Mouse (Mus musculus) liver, embryonic 11.5 days (tissue): ENCODE results near the gene Mt4. TPM values are rescaled to one million over a fixed set of nuclear protein-coding genes. Genes with fewer than 3 reads are reported as not detected.
A peak's percentile ranks its signal among the peaks of the same experiment; 100 is the strongest.
"Not testable (repeated sequence)": the region's sequence is repeated elsewhere in the genome, so short reads cannot be mapped to it uniquely, and the experiment has no call there.

Source experiments
- ATAC-seq: fragments of 200-750 bp; cut with Nextera tagmentation; replicated peaks from 2 replicates; pipeline ENCODE4 v1.8.0; 2017; ENCODE audit warnings: moderate number of reproducible peaks, mild to moderate bottlenecking, moderate TSS enrichment, moderate library complexity; ENCODE audit not compliant: low FRiP score
- DNase-seq: peaks from one replicate; pipeline ENCODE4 v3.0.0-alpha.2; 2017; ENCODE audit warnings: low spot score
- H3K27ac ChIP-seq: fragments of 300-500 bp; sonication (generic); 2 replicates; pipeline ENCODE4 v1.5.1; 2014; ENCODE audit warnings: mild to moderate bottlenecking, low read depth, low read length, control low read depth
- H3K27me3 ChIP-seq: fragments of 300-500 bp; sonication (generic); replicated peaks from 2 replicates; pipeline ENCODE4 v1.6.1; 2014; ENCODE audit warnings: low read length, mixed read lengths; ENCODE audit not compliant: control insufficient read depth, insufficient read depth
- H3K36me3 ChIP-seq: fragments of 300-500 bp; sonication (generic); 2 replicates; pipeline ENCODE4 v1.6.1; 2014; ENCODE audit warnings: mild to moderate bottlenecking, low read length, moderate library complexity, mixed read lengths; ENCODE audit not compliant: control insufficient read depth, insufficient read depth
- H3K4me1 ChIP-seq: fragments of 300-500 bp; sonication (generic); replicated peaks from 2 replicates; pipeline ENCODE4 v1.6.1; 2014; ENCODE audit warnings: low read length, mixed read lengths; ENCODE audit not compliant: control insufficient read depth, insufficient read depth
- H3K4me2 ChIP-seq: fragments of 300-500 bp; sonication (generic); 2 replicates; pipeline ENCODE4 v1.6.1; 2014; ENCODE audit warnings: mild to moderate bottlenecking, control low read depth, moderate library complexity
- H3K4me3 ChIP-seq: fragments of 300-500 bp; sonication (generic); 2 replicates; pipeline ENCODE4 v1.5.1; 2014; ENCODE audit warnings: low read depth, low read length, control low read depth
- H3K9ac ChIP-seq: fragments of 300-500 bp; sonication (generic); 2 replicates; pipeline ENCODE4 v1.6.1; 2014; ENCODE audit warnings: low read depth, low read length, control low read depth
- H3K9me3 ChIP-seq: fragments of 300-500 bp; sonication (generic); 2 replicates; pipeline ENCODE4 v1.6.1; 2016; ENCODE audit warnings: low read length, inconsistent platforms, mixed read lengths; ENCODE audit not compliant: control insufficient read depth
- WGBS: fragments of 180-500 bp; shearing (Covaris S2); extraction: QIAGEN DNeasy Blood & Tissue Kit; methylation state at CpG from one replicate; pipeline ENCODE4 v1.1.7; 2014; 5-methylcytosine and 5-hydroxymethylcytosine counted together
- polyA plus RNA-seq: library from polyadenylated mRNA; unstranded; fragments of >200 nt; fragmentation: Nextera tagmentation; extraction: Ambion mirVana; gene quantifications from 2 replicates; pipeline ENCODE4 v1.2.1, GENCODE M21; 2014

Gene Mt4
- polyA plus RNA-seq, 1 experiment from 2014 or later: not detected

DNA sequence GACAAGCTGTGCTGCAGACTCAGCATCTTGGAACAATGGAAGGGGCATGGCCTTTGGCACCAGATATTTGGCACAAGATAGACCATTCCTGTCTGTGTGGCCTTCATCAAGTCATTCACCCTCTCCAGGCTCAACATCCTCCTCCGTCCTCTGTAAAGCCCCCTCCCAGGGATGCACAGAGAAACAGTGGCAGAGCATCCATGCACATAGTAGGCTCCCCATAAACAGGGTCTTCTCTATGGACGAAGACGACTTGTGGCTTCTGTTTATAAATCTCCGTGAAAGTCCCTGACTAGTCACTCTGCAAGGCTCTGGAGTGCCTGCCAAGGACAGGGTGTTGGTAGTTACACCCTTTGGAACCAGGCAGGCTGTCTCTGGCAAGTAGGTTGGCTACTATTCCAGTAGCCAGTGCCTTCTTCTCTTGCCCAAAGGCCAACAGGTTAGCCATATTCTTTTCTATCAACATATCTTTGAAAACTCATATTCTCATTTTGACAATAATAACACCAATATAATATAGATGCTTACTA lies 3.3 kb downstream of the Mt4 start:
- DNase-seq: no peak
- Histone ChIP-seq H3K9me3 (no peaks in the 10 kb centered on the region), H3K27ac (no peak overlapping the region), H3K9ac (no peak overlapping the region), H3K4me1 (no peaks in the 10 kb centered on the region), H3K4me3 (no peak overlapping the region), H3K4me2 (no peak overlapping the region), H3K27me3 (no peaks in the 10 kb centered on the region; the same call in 1 of the 2 replicates), H3K36me3 (no peaks in the 10 kb centered on the region)
- WGBS: 75% methylated on average over 4 of the region's 4 CpGs
- ATAC-seq: no peak

GRCm38 (mm10) chr8:94148236-94148635 lies 11.2 kb downstream of the Mt4 start:
- no peaks in the 10 kb centered on the region for H3K9me3 ChIP-seq
- no peak overlapping the region for H3K27ac ChIP-seq
- no peak overlapping the region for H3K4me3 ChIP-seq
- 51% methylated on average over 5 of the region's 5 CpGs for WGBS
- H3K36me3 ChIP-seq: no peaks in the 10 kb centered on the region
- no peak for DNase-seq
- H3K9ac ChIP-seq: no peak overlapping the region
- H3K4me1 ChIP-seq: peaks cover 6% of the 10 kb centered on the region; the same call in 1 of the 2 replicates
- no peak overlapping the region for H3K4me2 ChIP-seq
- ATAC-seq: no peak
- H3K27me3 ChIP-seq: peaks cover 16% of the 10 kb centered on the region

DNA sequence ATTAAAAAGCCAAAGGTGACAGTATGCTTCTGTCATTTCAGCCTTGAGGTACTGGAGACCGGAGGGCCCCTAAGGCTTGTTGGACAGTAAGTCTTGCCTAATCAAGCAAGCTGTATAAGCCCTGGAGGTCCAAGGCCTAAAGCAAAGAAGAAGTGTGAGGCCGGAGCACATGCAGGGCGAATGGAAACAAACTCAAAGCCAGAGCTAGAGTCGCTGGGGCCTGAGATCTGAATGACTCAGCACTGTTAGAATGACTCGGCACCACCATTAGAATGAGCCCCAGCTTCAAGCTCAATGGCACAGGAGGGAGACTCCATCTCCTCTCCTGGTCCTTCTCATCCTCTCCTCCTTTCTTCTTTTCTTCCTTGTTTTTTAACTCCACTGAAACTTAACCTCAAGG lies 13.9 kb downstream of the Mt4 start:
- Histone ChIP-seq H3K9me3 (no peaks in the 10 kb centered on the region), H3K4me2 (no peak overlapping the region), H3K4me3 (no peak overlapping the region), H3K9ac (no peak overlapping the region), H3K4me1 (peaks cover 6% of the 10 kb centered on the region; the same call in 1 of the 2 replicates), H3K27me3 (peaks cover 23% of the 10 kb centered on the region), H3K27ac (no peak overlapping the region), H3K36me3 (no peaks in the 10 kb centered on the region)
- WGBS: 55% methylated on average over 5 of the region's 5 CpGs
- DNase-seq (no peak), ATAC-seq (peak; percentile 72)

DNA sequence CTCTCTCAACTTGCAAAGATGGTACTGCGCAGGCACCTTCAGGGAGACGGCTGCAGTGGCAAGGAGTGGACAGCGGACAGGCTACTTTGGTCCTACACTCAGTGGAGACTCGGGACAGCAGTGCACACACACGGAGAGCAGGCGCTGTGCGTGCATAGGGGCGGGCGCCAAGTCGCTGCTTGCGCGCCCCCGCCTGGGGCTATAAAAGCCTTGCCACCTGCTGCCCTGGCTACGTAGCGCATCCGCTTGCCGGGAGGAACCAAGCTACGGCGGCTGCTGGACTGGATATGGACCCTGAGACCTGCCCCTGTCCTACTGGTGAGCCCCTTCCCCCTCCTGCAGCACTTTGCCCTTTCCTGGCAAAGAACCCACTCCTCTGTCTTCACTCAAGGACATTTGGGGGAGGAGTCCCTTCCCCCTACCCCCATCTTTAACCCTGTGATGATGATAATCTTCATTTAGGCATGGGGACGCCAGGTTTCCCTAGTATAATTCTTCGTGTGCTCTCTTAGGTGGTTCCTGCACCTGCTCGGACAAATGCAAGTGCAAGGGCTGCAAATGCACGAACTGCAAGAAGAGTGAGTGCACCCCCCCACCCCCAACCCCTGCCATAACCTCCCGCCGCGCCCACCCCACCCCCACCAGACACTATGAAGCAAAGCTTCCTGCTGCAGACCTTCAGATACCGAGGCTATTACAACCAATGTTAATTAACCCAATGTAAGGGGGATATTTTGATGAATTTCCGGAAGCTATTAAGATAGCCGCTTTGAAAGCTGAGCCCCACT lies 15.7 kb downstream of the Mt4 start, which contains the start of gene Mt3:
Gene Mt3 (plus strand): TSS at position 95 of the 788 bp plus-strand sequence.
- peak within 1 kb of the TSS; percentile 31 for H3K4me3 ChIP-seq
- H3K27ac ChIP-seq: no peak within 1 kb of the TSS
- ATAC-seq (peak; percentile 75), DNase-seq (peak; percentile 49)
- no peak within 1 kb of the TSS for H3K9ac ChIP-seq
- peaks cover 23% of the 10 kb centered on the region for H3K27me3 ChIP-seq
- H3K4me1 ChIP-seq: peaks cover 6% of the 10 kb centered on the region; the same call in 1 of the 2 replicates
- H3K36me3 ChIP-seq: no peaks in the 10 kb centered on the region
- H3K4me2 ChIP-seq: peak within 1 kb of the TSS; percentile 69
- WGBS: 4% methylated on average over 29 of the region's 29 CpGs
- H3K9me3 ChIP-seq: no peaks in the 10 kb centered on the region

- 32% methylated on average over 7 of the region's 7 CpGs for WGBS
- no peak overlapping the region for H3K9ac ChIP-seq
- no peaks in the 10 kb centered on the region for H3K36me3 ChIP-seq
- ATAC-seq: no peak
- no peaks in the 10 kb centered on the region for H3K9me3 ChIP-seq
- H3K4me1 ChIP-seq: peaks cover 6% of the 10 kb centered on the region; the same call in 1 of the 2 replicates
- H3K4me2 ChIP-seq: no peak overlapping the region
- H3K4me3 ChIP-seq: no peak overlapping the region
- H3K27ac ChIP-seq: no peak overlapping the region
- H3K27me3 ChIP-seq: peaks cover 23% of the 10 kb centered on the region
- no peak for DNase-seq
Measured at GRCm38 (mm10) chr8:94153451-94153850, 16.5 kb downstream of the Mt4 start.

- peaks cover 6% of the 10 kb centered on the region; the same call in 1 of the 2 replicates for H3K4me1 ChIP-seq
- peaks cover 23% of the 10 kb centered on the region for H3K27me3 ChIP-seq
- no peaks in the 10 kb centered on the region for H3K9me3 ChIP-seq
Measured at GRCm38 (mm10) chr8:94154537-94154936, 17.5 kb downstream of the Mt4 start.

DNA sequence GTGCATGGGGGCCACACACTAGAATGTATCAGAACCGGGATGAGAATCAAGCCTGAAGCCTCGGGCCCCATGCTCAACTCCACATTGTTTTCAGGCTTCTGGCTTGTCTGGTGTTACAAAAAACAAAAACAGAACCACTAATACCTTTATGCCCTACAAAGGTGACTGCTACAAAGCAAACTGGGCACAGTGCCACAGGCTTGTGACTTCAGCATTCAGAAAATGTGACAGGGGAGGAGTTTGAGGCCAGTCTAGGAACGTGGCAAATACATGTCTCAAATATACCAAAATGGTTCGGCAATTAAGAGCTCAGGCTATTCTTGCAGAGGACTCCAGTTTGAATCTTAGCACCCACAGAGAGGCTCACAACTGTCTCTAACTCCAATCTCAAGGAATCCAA lies 19.1 kb downstream of the Mt4 start:
- ATAC-seq: no peak
- H3K4me2 ChIP-seq: no peak overlapping the region
- H3K27ac ChIP-seq: no peak overlapping the region
- H3K4me3 ChIP-seq: no peak overlapping the region
- no peak overlapping the region for H3K9ac ChIP-seq
- H3K9me3 ChIP-seq: no peaks in the 10 kb centered on the region
- peaks cover 6% of the 10 kb centered on the region; the same call in 1 of the 2 replicates for H3K4me1 ChIP-seq
- H3K36me3 ChIP-seq: no peaks in the 10 kb centered on the region
- peaks cover 23% of the 10 kb centered on the region for H3K27me3 ChIP-seq
- DNase-seq: no peak
- 71% methylated on average over 4 of the region's 4 CpGs for WGBS

More at GRCm38 (mm10) chr8:94154537-94154936, 17.5 kb downstream of the Mt4 start:
- no peak overlapping the region for H3K9ac ChIP-seq
- no peak overlapping the region for H3K4me2 ChIP-seq
- ATAC-seq (no peak), DNase-seq (no peak)
- 50% methylated on average over 6 of the region's 6 CpGs for WGBS
- no peak overlapping the region for H3K4me3 ChIP-seq
- H3K36me3 ChIP-seq: no peaks in the 10 kb centered on the region
- no peak overlapping the region for H3K27ac ChIP-seq

DNA sequence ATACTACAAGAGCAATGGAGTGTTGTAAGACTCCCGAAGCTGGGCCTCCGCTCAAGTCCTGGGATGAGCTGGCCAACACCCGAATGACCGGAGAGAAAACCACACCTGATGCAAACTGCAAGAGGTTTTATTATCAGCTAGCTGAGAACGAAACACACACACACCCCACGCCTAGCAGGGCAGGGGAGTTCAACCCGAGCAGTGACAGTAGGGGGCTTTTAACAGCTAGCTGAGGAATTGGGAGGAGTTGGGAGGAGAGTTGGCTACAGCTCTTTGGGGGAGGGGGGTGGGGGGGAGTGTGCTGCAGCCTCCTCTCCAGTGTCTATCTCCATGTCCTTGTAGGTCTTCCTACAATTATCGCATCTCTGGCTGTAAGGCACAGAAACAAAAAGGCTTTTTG lies 28.8 kb downstream of the Mt4 start:
- H3K4me3 ChIP-seq, H3K27me3 ChIP-seq, ATAC-seq, H3K36me3 ChIP-seq, H3K9ac ChIP-seq, H3K4me2 ChIP-seq, H3K27ac ChIP-seq, H3K9me3 ChIP-seq, DNase-seq: not testable (repeated sequence)
- WGBS: 70% methylated on average over 8 of the region's 8 CpGs
- H3K4me1 ChIP-seq: peaks cover 13% of the 10 kb centered on the region
